Mouse (Mus musculus) R1 (cell line): ENCODE measurements at regions not wholly inside any gene's neighbourhood (a gene's known extent, or its start where the extent isn't known, plus 50 kb on each side); places are given as distances from the start of the nearest gene placed in this dataset.
A peak's percentile ranks its signal among the peaks of the same experiment; 100 is the strongest.
"Not testable (repeated sequence)": the region's sequence is repeated elsewhere in the genome, so short reads cannot be mapped to it uniquely, and the experiment has no call there.

ENCODE experiments used
- DNase-seq: peaks from one replicate; pipeline ENCODE4 v3.0.0-alpha.2; 2018; ENCODE audit warnings: low read depth, low spot score

DNA sequence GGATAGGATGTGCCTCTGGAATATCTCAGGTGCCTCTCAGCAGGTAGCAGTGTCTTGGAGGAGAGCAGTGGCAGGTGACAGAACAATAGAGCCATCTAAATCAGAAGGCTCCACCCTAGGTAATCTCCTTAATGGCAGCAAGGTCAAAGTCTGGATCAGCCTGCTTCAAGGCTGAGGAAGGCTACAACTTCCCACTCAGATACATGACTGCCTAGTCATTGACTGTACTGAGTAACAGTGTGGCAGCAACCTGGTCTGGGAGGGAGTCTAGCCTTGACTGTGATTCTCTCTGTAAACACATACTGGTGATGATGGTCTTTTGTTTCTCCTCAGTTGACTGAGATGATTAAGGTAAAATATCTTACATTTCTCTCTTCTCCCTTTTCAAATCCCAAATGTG lies 754.5 kb upstream of the Slc10a2 start:
- peak; percentile 7 for DNase-seq

DNA sequence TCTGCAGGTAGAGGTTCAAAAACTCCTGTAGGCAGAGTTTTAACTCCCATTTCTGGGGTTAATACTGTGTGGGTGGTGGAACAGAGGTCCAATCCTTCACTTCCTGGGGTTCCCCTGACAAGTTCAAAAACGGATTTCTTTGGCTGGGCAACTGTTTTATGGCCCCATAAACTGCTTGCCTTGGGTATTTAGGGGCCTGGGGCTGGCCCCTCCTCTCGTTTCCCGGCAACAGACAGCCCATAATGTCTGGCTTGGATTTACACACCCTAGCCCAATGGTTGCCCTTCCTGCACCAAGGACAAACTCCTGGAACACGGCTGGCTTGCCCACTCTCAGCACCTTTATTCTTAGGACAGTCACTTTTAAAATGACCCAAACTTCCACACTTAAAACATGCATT lies 752.2 kb upstream of the Slc10a2 start:
- not testable (repeated sequence) for DNase-seq
